Mouse (Mus musculus) neural tube, embryonic 12.5 days (tissue): ENCODE results near the gene Ate1. TPM values are rescaled to one million over a fixed set of nuclear protein-coding genes. Genes with fewer than 3 reads are reported as not detected.
"Not testable (repeated sequence)": the region's sequence is repeated elsewhere in the genome, so short reads cannot be mapped to it uniquely, and the experiment has no call there.

ENCODE experiments used
- ATAC-seq: fragments of 200-750 bp; cut with Nextera tagmentation; 2 replicates; pipeline ENCODE4 v1.8.0; 2017; ENCODE audit warnings: low read depth, mild to moderate bottlenecking, moderate TSS enrichment, moderate library complexity; ENCODE audit not compliant: low FRiP score
- H3K27ac ChIP-seq: fragments of 300-500 bp; sonication (generic); 2 replicates; pipeline ENCODE4 v1.5.1; 2016
- H3K27me3 ChIP-seq: fragments of 300-500 bp; sonication (generic); replicated peaks from 2 replicates; pipeline ENCODE4 v1.6.1; 2016; ENCODE audit warnings: mild to moderate bottlenecking
- H3K36me3 ChIP-seq: fragments of 300-500 bp; sonication (generic); 2 replicates; pipeline ENCODE4 v1.6.1; 2016; ENCODE audit warnings: mild to moderate bottlenecking
- H3K4me1 ChIP-seq: fragments of 300-500 bp; sonication (generic); 2 replicates; pipeline ENCODE4 v1.6.1; 2016
- H3K4me2 ChIP-seq: fragments of 300-500 bp; sonication (generic); replicated peaks from 2 replicates; pipeline ENCODE4 v1.6.1; 2016; ENCODE audit warnings: mild to moderate bottlenecking
- H3K4me3 ChIP-seq: fragments of 300-500 bp; sonication (generic); 2 replicates; pipeline ENCODE4 v1.5.1; 2016
- H3K9ac ChIP-seq: fragments of 300-500 bp; sonication (generic); 2 replicates; pipeline ENCODE4 v1.6.1; 2016; ENCODE audit warnings: mild to moderate bottlenecking
- H3K9me3 ChIP-seq: fragments of 300-500 bp; sonication (generic); 2 replicates; pipeline ENCODE4 v1.6.1; 2016; ENCODE audit warnings: mild to moderate bottlenecking
- WGBS: fragments of 180-500 bp; shearing (Covaris S2); methylation state at CpG from one replicate; pipeline ENCODE4 v1.1.7; 2016; 5-methylcytosine and 5-hydroxymethylcytosine counted together
- polyA plus RNA-seq: library from polyadenylated mRNA; unstranded; fragments of >200 nt; fragmentation: Nextera tagmentation; extraction: Ambion mirVana; gene quantifications from 2 replicates; pipeline ENCODE4 v1.2.1, GENCODE M21; 2016

Gene Ate1
- polyA plus RNA-seq, 1 experiment from 2014 or later, result 62.7 TPM

- ATAC-seq, result no peak
- WGBS, result 71% methylated on average over 4 of the region's 4 CpGs
- H3K36me3 ChIP-seq, result peaks cover 27% of the 10 kb centered on the region
These were observed 64.5 kb downstream of the Ate1 start for GRCm38 (mm10) chr7:130455587-130456246.

GRCm38 (mm10) chr7:130454226-130454625, 65.9 kb downstream of the Ate1 start:
- no peaks in the 10 kb centered on the region for H3K4me1 ChIP-seq
- 95% methylated on average over 3 of the region's 3 CpGs for WGBS
- no peak overlapping the region for H3K4me3 ChIP-seq
- ATAC-seq, result no peak
- H3K9me3 ChIP-seq, result no peaks in the 10 kb centered on the region
- H3K36me3 ChIP-seq, result peaks cover 29% of the 10 kb centered on the region
- no peaks in the 10 kb centered on the region for H3K27me3 ChIP-seq
- H3K27ac ChIP-seq, result no peak overlapping the region
- no peak overlapping the region for H3K9ac ChIP-seq
- no peak overlapping the region for H3K4me2 ChIP-seq

More at GRCm38 (mm10) chr7:130455587-130456246, 64.5 kb downstream of the Ate1 start:
- Histone ChIP-seq H3K4me2 (no peak overlapping the region), H3K4me3 (no peak overlapping the region), H3K9me3 (no peaks in the 10 kb centered on the region), H3K4me1 (no peaks in the 10 kb centered on the region), H3K9ac (no peak overlapping the region), H3K27me3 (no peaks in the 10 kb centered on the region), H3K27ac (no peak overlapping the region)

DNA sequence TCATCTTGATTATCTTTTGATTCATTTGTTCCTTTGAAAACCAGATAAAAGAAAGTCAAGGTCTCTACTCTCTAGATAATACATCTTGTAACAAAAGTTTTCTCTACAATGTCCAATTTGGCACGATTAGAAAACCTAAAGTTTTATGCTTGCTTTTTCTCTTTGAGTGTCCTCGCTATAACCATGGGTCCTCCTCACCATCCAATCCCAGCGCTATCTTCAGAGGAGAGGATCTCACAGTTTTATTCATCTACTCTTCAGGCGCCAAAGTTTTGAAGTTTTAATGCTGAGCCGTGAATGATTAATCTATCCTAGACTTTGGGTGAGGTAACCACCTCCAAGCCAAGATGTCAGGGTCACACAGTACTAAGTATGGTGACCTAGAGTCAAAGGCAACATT, 84.4 kb downstream of the Ate1 start:
- no peak overlapping the region for H3K4me2 ChIP-seq
- WGBS, result 94% methylated on average over 5 of the region's 5 CpGs
- no peak for ATAC-seq

GRCm38 (mm10) chr7:130432141-130432540, 88.0 kb downstream of the Ate1 start:
- WGBS, result 91% methylated on average over 2 of the region's 2 CpGs

More for the DNA sequence above, 84.4 kb downstream of the Ate1 start:
- no peaks in the 10 kb centered on the region; the same call in 1 of the 2 replicates for H3K36me3 ChIP-seq
- H3K9me3 ChIP-seq, result no peaks in the 10 kb centered on the region
- H3K4me1 ChIP-seq, result no peaks in the 10 kb centered on the region
- H3K27me3 ChIP-seq, result no peaks in the 10 kb centered on the region
- H3K4me3 ChIP-seq, result no peak overlapping the region
- no peak overlapping the region for H3K27ac ChIP-seq
- H3K9ac ChIP-seq, result no peak overlapping the region

DNA sequence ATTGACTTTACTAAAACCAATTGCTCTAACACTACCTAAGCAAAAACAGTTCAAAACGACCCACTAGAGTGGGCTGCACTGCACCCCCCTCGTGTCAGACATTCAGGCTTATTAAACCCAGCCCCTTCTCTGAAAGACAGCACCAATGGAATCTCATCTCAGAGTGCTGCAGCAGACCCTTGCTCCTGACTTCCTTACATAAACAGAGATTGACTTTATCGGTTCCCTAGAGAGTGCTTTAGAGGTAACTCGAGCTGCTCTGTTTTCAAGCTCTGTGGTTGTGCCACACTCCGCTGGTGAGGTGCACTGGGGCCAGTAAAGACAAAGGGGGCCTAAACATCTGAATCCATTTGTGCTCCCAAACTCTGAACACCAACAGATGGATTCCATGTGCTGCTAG, 93.6 kb downstream of the Ate1 start:
- Histone ChIP-seq H3K4me2 (no peak overlapping the region), H3K4me1 (no peaks in the 10 kb centered on the region), H3K36me3 (no peaks in the 10 kb centered on the region), H3K9ac (no peak overlapping the region), H3K27ac (no peak overlapping the region), H3K9me3 (no peaks in the 10 kb centered on the region), H3K4me3 (no peak overlapping the region), H3K27me3 (no peaks in the 10 kb centered on the region)
- ATAC-seq, result no peak
- 12% methylated on average over 5 of the region's 5 CpGs for WGBS

More at GRCm38 (mm10) chr7:130432141-130432540, 88.0 kb downstream of the Ate1 start:
- Histone ChIP-seq H3K36me3 (no peaks in the 10 kb centered on the region; the same call in 1 of the 2 replicates), H3K9me3 (no peaks in the 10 kb centered on the region), H3K27ac (no peak overlapping the region), H3K4me1 (no peaks in the 10 kb centered on the region), H3K4me2 (no peak overlapping the region), H3K4me3 (no peak overlapping the region), H3K9ac (no peak overlapping the region), H3K27me3 (no peaks in the 10 kb centered on the region)
- ATAC-seq, result no peak

- no peaks in the 10 kb centered on the region for H3K27me3 ChIP-seq
- no peak overlapping the region for H3K4me2 ChIP-seq
- no peak overlapping the region for H3K27ac ChIP-seq
- no peak overlapping the region for H3K4me3 ChIP-seq
- no peaks in the 10 kb centered on the region for H3K9me3 ChIP-seq
- no peaks in the 10 kb centered on the region for H3K4me1 ChIP-seq
- H3K36me3 ChIP-seq, result no peaks in the 10 kb centered on the region
- no peak overlapping the region for H3K9ac ChIP-seq
- no peak for ATAC-seq
- WGBS, result 71% methylated on average over 2 of the region's 2 CpGs
These were observed 94.2 kb downstream of the Ate1 start for GRCm38 (mm10) chr7:130425991-130426390.

DNA sequence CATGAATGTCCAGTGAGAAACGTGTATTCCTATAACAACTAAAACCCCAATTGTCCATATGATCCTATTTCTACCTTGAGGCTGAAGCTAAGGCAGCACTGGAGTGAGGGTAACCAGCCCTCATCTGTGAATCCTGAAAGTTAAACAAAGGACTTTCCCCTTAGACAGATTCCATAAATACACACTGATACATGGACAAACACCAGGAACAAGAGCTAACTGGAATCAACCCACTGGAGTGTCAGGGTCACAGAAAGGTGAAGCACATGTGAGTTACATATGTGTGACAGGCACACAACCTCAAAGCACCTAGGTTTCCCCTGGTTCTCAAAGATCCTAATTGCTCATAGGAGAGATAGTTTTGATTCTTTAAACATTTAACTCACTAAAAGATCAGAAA, 100.2 kb downstream of the Ate1 start:
- Histone ChIP-seq H3K4me1 (no peaks in the 10 kb centered on the region; the same call in 1 of the 2 replicates), H3K4me2 (no peak overlapping the region), H3K36me3 (no peaks in the 10 kb centered on the region), H3K4me3 (no peak overlapping the region), H3K27me3 (no peaks in the 10 kb centered on the region), H3K9ac (no peak overlapping the region), H3K27ac (no peak overlapping the region), H3K9me3 (no peaks in the 10 kb centered on the region)
- WGBS, result 78% methylated on average over 1 of the region's 1 CpGs
- ATAC-seq, result no peak

GRCm38 (mm10) chr7:130407622-130408021, 112.5 kb downstream of the Ate1 start:
- H3K27ac ChIP-seq, result no peak overlapping the region
- no peak overlapping the region for H3K4me2 ChIP-seq
- no peaks in the 10 kb centered on the region for H3K4me1 ChIP-seq
- H3K9ac ChIP-seq, result no peak overlapping the region
- H3K27me3 ChIP-seq, result no peaks in the 10 kb centered on the region
- ATAC-seq, result no peak
- 89% methylated on average over 10 of the region's 10 CpGs for WGBS
- H3K36me3 ChIP-seq, result no peaks in the 10 kb centered on the region
- H3K4me3 ChIP-seq, result no peak overlapping the region
- H3K9me3 ChIP-seq, result no peaks in the 10 kb centered on the region

DNA sequence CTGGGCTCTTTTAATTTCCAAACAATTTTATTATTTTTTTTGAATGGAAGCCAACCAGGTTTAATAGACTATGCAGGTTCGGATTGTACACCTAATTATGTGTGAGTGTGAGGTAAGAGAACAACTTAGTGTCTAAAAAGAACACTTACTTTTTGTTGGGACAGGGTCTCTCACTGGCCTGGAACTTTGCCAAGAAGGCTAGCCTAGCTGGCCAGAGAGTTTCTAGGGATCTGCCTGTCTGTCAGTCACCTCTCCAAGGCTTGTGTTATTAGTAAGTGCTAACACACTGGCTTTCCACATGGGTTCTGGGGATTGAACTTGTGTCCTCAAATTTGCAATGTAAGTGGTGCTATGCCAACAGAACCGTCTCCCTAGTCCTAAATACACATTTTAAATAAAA, 116.8 kb downstream of the Ate1 start:
- no peak overlapping the region for H3K4me2 ChIP-seq
- no peaks in the 10 kb centered on the region for H3K4me1 ChIP-seq
- H3K9me3 ChIP-seq, result no peaks in the 10 kb centered on the region
- H3K4me3 ChIP-seq, result no peak overlapping the region
- ATAC-seq, result no peak
- H3K27me3 ChIP-seq, result no peaks in the 10 kb centered on the region
- H3K36me3 ChIP-seq, result peaks cover 6% of the 10 kb centered on the region; the same call in 1 of the 2 replicates
- H3K9ac ChIP-seq, result no peak overlapping the region
- no peak overlapping the region for H3K27ac ChIP-seq
- WGBS, result 89% methylated on average over 2 of the region's 2 CpGs

- peaks cover 11% of the 10 kb centered on the region for H3K36me3 ChIP-seq
- no peak overlapping the region for H3K4me2 ChIP-seq
- no peak for ATAC-seq
- no peak overlapping the region for H3K4me3 ChIP-seq
- no peaks in the 10 kb centered on the region for H3K27me3 ChIP-seq
- no peaks in the 10 kb centered on the region for H3K9me3 ChIP-seq
- H3K9ac ChIP-seq, result no peak overlapping the region
- no peak overlapping the region for H3K27ac ChIP-seq
- H3K4me1 ChIP-seq, result no peaks in the 10 kb centered on the region
- WGBS, result 89% methylated on average over 2 of the region's 2 CpGs
These were observed 125.5 kb downstream of the Ate1 start for GRCm38 (mm10) chr7:130394697-130395096.

- ATAC-seq, H3K4me1 ChIP-seq, H3K9me3 ChIP-seq, H3K9ac ChIP-seq, H3K27ac ChIP-seq, H3K4me3 ChIP-seq, H3K4me2 ChIP-seq, H3K27me3 ChIP-seq: not testable (repeated sequence)
- peaks cover 17% of the 10 kb centered on the region for H3K36me3 ChIP-seq
- 96% methylated on average over 1 of the region's 1 CpGs for WGBS
These were observed 130.1 kb downstream of the Ate1 start for GRCm38 (mm10) chr7:130390060-130390459.

DNA sequence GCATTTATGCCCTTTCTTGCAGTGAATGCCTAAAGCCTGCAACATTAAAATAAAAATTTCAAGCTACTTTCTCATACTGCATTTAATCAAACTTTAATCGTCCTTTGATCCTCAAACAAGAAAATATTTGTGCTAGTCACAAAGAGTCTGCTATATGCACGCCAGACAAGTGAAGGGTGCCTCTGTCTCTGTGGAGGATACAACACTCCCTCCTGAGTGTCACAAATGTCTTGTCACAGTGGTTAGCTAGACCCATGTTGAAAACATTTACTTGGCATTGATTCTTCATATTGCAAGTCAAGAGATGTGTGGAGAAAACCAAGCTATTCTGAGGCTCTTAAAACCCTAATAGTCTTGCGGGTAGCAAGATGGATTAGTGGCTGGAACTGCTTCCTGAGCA, 133.9 kb downstream of the Ate1 start:
- no peak overlapping the region for H3K9ac ChIP-seq
- H3K4me2 ChIP-seq, result no peak overlapping the region
- H3K27ac ChIP-seq, result no peak overlapping the region
- no peak overlapping the region for H3K4me3 ChIP-seq
- peaks cover 5% of the 10 kb centered on the region; the same call in 1 of the 2 replicates for H3K9me3 ChIP-seq
- H3K27me3 ChIP-seq, result no peaks in the 10 kb centered on the region
- peaks cover 11% of the 10 kb centered on the region; the same call in 1 of the 2 replicates for H3K4me1 ChIP-seq
- ATAC-seq, result no peak
- peaks cover 6% of the 10 kb centered on the region; the same call in 1 of the 2 replicates for H3K36me3 ChIP-seq
- WGBS, result 32% methylated on average over 3 of the region's 3 CpGs
